Mouse (Mus musculus) bone marrow macrophage, adult 2 months (primary cell): ENCODE measurements around the gene Syt16.

Experiments used
- CTCF ChIP-seq: IDR thresholded peaks from 2 replicates; pipeline ENCODE4 v1.5.1; 2012; ENCODE audit warnings: low read depth, mild to moderate bottlenecking, low read length, moderate library complexity
- POLR2A ChIP-seq: IDR thresholded peaks from 2 replicates; pipeline ENCODE4 v1.6.1; 2012; ENCODE audit warnings: mild to moderate bottlenecking, low read depth, low read length, borderline replicate concordance

DNA sequence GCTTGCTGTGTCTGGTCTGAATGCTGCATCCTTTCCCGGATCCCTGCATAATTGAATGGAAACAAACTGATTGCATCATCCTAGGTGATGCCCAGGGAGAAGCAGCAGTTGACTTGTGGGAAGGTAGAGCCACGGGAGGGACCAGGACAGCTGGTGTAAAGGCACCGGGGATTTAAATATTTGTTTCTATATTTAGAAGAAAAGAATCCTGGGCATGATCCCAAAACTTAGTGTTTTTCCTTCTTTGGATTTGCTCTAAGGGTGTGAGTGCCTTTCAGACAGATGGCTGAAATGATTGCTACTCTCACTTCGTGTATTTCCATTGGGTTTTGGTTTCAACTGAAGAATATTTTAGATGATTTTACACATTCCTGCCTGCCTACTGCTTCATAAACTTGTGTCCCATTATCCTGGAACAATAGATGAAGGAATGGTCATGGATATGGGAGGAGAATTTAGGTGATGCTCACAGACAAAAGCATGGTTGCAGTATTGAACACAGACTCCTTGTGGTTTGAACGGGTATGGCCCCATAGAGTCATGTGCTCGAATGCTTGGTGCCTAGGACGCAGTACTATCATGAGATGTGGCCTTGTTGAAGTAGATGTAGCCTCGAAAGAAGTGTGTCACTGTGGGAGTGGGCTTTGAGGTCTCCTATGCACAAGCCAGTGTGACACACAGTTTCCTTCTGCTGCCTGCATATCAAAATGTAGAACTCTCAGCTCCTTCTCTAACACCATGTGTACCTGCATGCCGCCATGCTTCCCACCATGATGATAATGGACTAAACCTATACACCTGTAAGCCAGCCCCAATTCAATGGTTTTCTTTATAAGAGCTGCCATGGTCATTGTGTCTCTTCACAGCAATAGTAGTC lies 306.2 kb downstream of the Syt16 start:
- TF ChIP-seq CTCF, result no peak
- no peak for TF ChIP-seq POLR2A
